Comparison of ENCODE assay signal across 8 mouse cellular contexts in genomic region chr12:91815990-91816389, GRCm38 (mm10). TPM values are rescaled to one million over a fixed set of nuclear protein-coding genes. Genes with fewer than 3 reads are reported as not detected.
DNase-seq lines count a peak whose midpoint lies in the region; ATAC-seq and TF ChIP-seq lines count a peak whose summit lies in the region.

No protein-coding gene starts in this region.

- H3K4me2 ChIP-seq in heart, embryonic 12.5 days, result no peak overlapping the region
- no peak overlapping the region for H3K4me2 ChIP-seq in kidney, postnatal 0 days (ENCODE audit: low read length)
- H3K4me2 ChIP-seq in liver, embryonic 13.5 days, result no peak overlapping the region
- H3K4me2 ChIP-seq in neural tube, embryonic 12.5 days (replicated peaks), result no peak overlapping the region
- no peak overlapping the region for H3K4me2 ChIP-seq in stomach, postnatal 0 days (replicated peaks; ENCODE audit: low read depth)

- no peaks in the 10 kb centered on the region for H3K27me3 ChIP-seq in Patski
- H3K27me3 ChIP-seq in heart, embryonic 12.5 days (replicated peaks), result no peaks in the 10 kb centered on the region
- H3K27me3 ChIP-seq in kidney, postnatal 0 days (ENCODE audit: insufficient read depth, low read length), result no peaks in the 10 kb centered on the region
- no peaks in the 10 kb centered on the region for H3K27me3 ChIP-seq in liver, embryonic 13.5 days
- no peaks in the 10 kb centered on the region for H3K27me3 ChIP-seq in neural tube, embryonic 12.5 days (replicated peaks)
- no peaks in the 10 kb centered on the region for H3K27me3 ChIP-seq in stomach, postnatal 0 days (ENCODE audit: control insufficient read depth, insufficient read depth, low read length)

- in situ Hi-C loops in Patski (cut with MboI; ENCODE audit: low pct_unique_long_range_greater_than_20kb), result no loop called here

- WGBS in heart, embryonic 12.5 days, result 32% methylated on average over 10 of the region's 10 CpGs
- 25% methylated on average over 10 of the region's 10 CpGs for WGBS in kidney, postnatal 0 days
- WGBS in liver, embryonic 13.5 days (ENCODE audit: insufficient replicate concordance), result 32% methylated on average over 10 of the region's 10 CpGs
- 33% methylated on average over 10 of the region's 10 CpGs for WGBS in neural tube, embryonic 12.5 days
- WGBS in stomach, postnatal 0 days, result 26% methylated on average over 10 of the region's 10 CpGs

- H3K4me1 ChIP-seq in heart, embryonic 12.5 days (replicated peaks), result no peaks in the 10 kb centered on the region
- no peaks in the 10 kb centered on the region for H3K4me1 ChIP-seq in kidney, postnatal 0 days (replicated peaks; ENCODE audit: insufficient read depth, low read length)
- no peaks in the 10 kb centered on the region for H3K4me1 ChIP-seq in liver, embryonic 13.5 days (replicated peaks)
- H3K4me1 ChIP-seq in neural tube, embryonic 12.5 days, result no peaks in the 10 kb centered on the region
- no peaks in the 10 kb centered on the region for H3K4me1 ChIP-seq in stomach, postnatal 0 days (replicated peaks; ENCODE audit: control insufficient read depth, insufficient read depth)

- POLR2A ChIA-PET in Patski (lab: Charles Lee), result no interaction called here

- peaks cover 72% of the 10 kb centered on the region for H3K36me3 ChIP-seq in heart, embryonic 12.5 days
- H3K36me3 ChIP-seq in kidney, postnatal 0 days (ENCODE audit: insufficient read depth, low read length), result peaks cover 60% of the 10 kb centered on the region
- H3K36me3 ChIP-seq in liver, embryonic 13.5 days, result peaks cover 78% of the 10 kb centered on the region
- H3K36me3 ChIP-seq in neural tube, embryonic 12.5 days, result peaks cover 66% of the 10 kb centered on the region
- H3K36me3 ChIP-seq in stomach, postnatal 0 days (ENCODE audit: control insufficient read depth, insufficient read depth, low read length), result peaks cover 40% of the 10 kb centered on the region

- peak; percentile 88 for TF ChIP-seq CTCF in Patski (IDR thresholded peaks at IDR 0.05)
- peak; percentile 80 for TF ChIP-seq CTCF in kidney, postnatal 0 days (IDR thresholded peaks at IDR 0.05; ENCODE audit: low read depth)
- peak; percentile 80 for TF ChIP-seq CTCF in stomach, postnatal 0 days (IDR thresholded peaks at IDR 0.05; ENCODE audit: low read depth)

- CTCF ChIA-PET in Patski (lab: Charles Lee), result interaction anchor here (0.9 to 1.3 kb wide), 3 partner anchors 8 to 10 kb away, joined by 3 to 4 read pairs (median 3); no protein-coding TSS in a partner anchor

- DNase-seq in 416B (ENCODE audit: low read depth), result peak; percentile 56
- no peak for DNase-seq in Patski (ENCODE audit: low read depth, low spot score)
- peak; percentile 31 to 41 for DNase-seq in cerebellum, postnatal 36 days
- peak; percentile 79 for DNase-seq in kidney, postnatal 0 days (ENCODE audit: low spot score)
- DNase-seq in liver, embryonic 13.5 days, result no peak
- peak; percentile 68 for DNase-seq in stomach, postnatal 0 days (ENCODE audit: low spot score)

- H3K4me3 ChIP-seq in heart, embryonic 12.5 days, result no peak overlapping the region
- H3K4me3 ChIP-seq in kidney, postnatal 0 days (replicated peaks; ENCODE audit: low read depth, low read length), result no peak overlapping the region
- H3K4me3 ChIP-seq in liver, embryonic 13.5 days (replicated peaks), result no peak overlapping the region
- H3K4me3 ChIP-seq in neural tube, embryonic 12.5 days, result no peak overlapping the region
- H3K4me3 ChIP-seq in stomach, postnatal 0 days (ENCODE audit: low read depth, low read length), result no peak overlapping the region

- no peak overlapping the region for H3K27ac ChIP-seq in heart, embryonic 12.5 days (ENCODE audit: poor library complexity, severe bottlenecking)
- H3K27ac ChIP-seq in kidney, postnatal 0 days, result no peak overlapping the region
- no peak overlapping the region for H3K27ac ChIP-seq in liver, embryonic 13.5 days
- no peak overlapping the region for H3K27ac ChIP-seq in neural tube, embryonic 12.5 days
- H3K27ac ChIP-seq in stomach, postnatal 0 days (replicated peaks), result no peak overlapping the region

- no peak for TF ChIP-seq EP300 in stomach, postnatal 0 days (optimal IDR thresholded peaks at IDR 0.05)

- H3K9ac ChIP-seq in heart, embryonic 12.5 days, result no peak overlapping the region
- H3K9ac ChIP-seq in kidney, postnatal 0 days (ENCODE audit: low read depth, low read length), result no peak overlapping the region
- H3K9ac ChIP-seq in liver, embryonic 13.5 days, result no peak overlapping the region
- H3K9ac ChIP-seq in neural tube, embryonic 12.5 days, result no peak overlapping the region
- H3K9ac ChIP-seq in stomach, postnatal 0 days (ENCODE audit: low read length), result no peak overlapping the region

- H3K9me3 ChIP-seq in heart, embryonic 12.5 days (replicated peaks), result no peaks in the 10 kb centered on the region
- H3K9me3 ChIP-seq in kidney, postnatal 0 days (replicated peaks; ENCODE audit: low read length), result no peaks in the 10 kb centered on the region
- no peaks in the 10 kb centered on the region for H3K9me3 ChIP-seq in liver, embryonic 13.5 days (replicated peaks)
- H3K9me3 ChIP-seq in neural tube, embryonic 12.5 days, result no peaks in the 10 kb centered on the region
- H3K9me3 ChIP-seq in stomach, postnatal 0 days (ENCODE audit: control insufficient read depth, low read length), result no peaks in the 10 kb centered on the region

- ATAC-seq in Patski, result peak; percentile 89
- ATAC-seq in heart, embryonic 12.5 days (ENCODE audit: insufficient number of reproducible peaks, low FRiP score), result peak; percentile 59; the same call in 1 of the 2 replicates
- ATAC-seq in kidney, postnatal 0 days (replicated peaks; ENCODE audit: low FRiP score, low read depth), result peak; percentile 71; the same call in 1 of the 2 replicates
- ATAC-seq in liver, embryonic 13.5 days (ENCODE audit: low read depth), result peak; percentile 61
- 0 out of 2 replicates have a peak, but pooled peaks have one; percentile 53 for ATAC-seq in neural tube, embryonic 12.5 days (ENCODE audit: low FRiP score, low read depth)
- ATAC-seq in stomach, postnatal 0 days (ENCODE audit: low FRiP score, low TSS enrichment), result peak; percentile 71

RNA-seq across cellular contexts. Expression of gene Ston2, which starts 27.8 kb away (rescaled TPM):
- polyA plus RNA-seq in Patski (2021), result 14.8 TPM
- 4.9 and 7.1 TPM in 2 replicates for polyA plus RNA-seq in heart, embryonic 12.5 days (2016; fragmentation: Nextera tagmentation; extraction: Ambion mirVana)
- polyA plus RNA-seq in kidney, postnatal 0 days (2015; fragmentation: Nextera tagmentation; extraction: Ambion mirVana), result 8.1 and 8.2 TPM in 2 replicates
- 25.0 and 25.2 TPM in 2 replicates for polyA plus RNA-seq in liver, embryonic 13.5 days (2015; fragmentation: Nextera tagmentation; extraction: Ambion mirVana)
- polyA plus RNA-seq in neural tube, embryonic 12.5 days (2016; fragmentation: Nextera tagmentation; extraction: Ambion mirVana), result 6.7 and 7.9 TPM in 2 replicates
- 5.4 and 5.5 TPM in 2 replicates for polyA plus RNA-seq in stomach, postnatal 0 days (2015; fragmentation: Nextera tagmentation; extraction: Ambion mirVana)

RNA-seq across cellular contexts. Expression of gene Sel1l, which starts 33.0 kb away (rescaled TPM):
- 73.1 TPM for polyA plus RNA-seq in Patski (2021)
- polyA plus RNA-seq in heart, embryonic 12.5 days (2016; fragmentation: Nextera tagmentation; extraction: Ambion mirVana), result 60.1 and 66.2 TPM in 2 replicates
- polyA plus RNA-seq in kidney, postnatal 0 days (2015; fragmentation: Nextera tagmentation; extraction: Ambion mirVana), result 66.7 and 83.1 TPM in 2 replicates
- polyA plus RNA-seq in liver, embryonic 13.5 days (2015; fragmentation: Nextera tagmentation; extraction: Ambion mirVana), result 34.5 and 43.0 TPM in 2 replicates
- polyA plus RNA-seq in neural tube, embryonic 12.5 days (2016; fragmentation: Nextera tagmentation; extraction: Ambion mirVana), result 84.0 and 89.3 TPM in 2 replicates
- polyA plus RNA-seq in stomach, postnatal 0 days (2015; fragmentation: Nextera tagmentation; extraction: Ambion mirVana), result 74.2 and 77.3 TPM in 2 replicates

Comparison
In these comparisons a context has a peak if more than half of its experiments do, and no peak if none do; other contexts are left out.
1. DNase-seq: peak in 416B (single experiment), cerebellum, postnatal 36 days (2 of 2), kidney, postnatal 0 days (single experiment) and stomach, postnatal 0 days (single experiment); none in Patski (single experiment) and liver, embryonic 13.5 days (single experiment).
2. Peak in every context shown above with its lines, with median percentiles within 50 percentile points of each other: ATAC-seq and CTCF ChIP-seq.